Mouse (Mus musculus): ENCODE data around the gene Aacs. TPM values are rescaled to one million over a fixed set of nuclear protein-coding genes. Genes with fewer than 3 reads are reported as not detected.
A peak's percentile ranks its signal among the peaks of the same experiment; 100 is the strongest.

The Aacs gene
- total RNA-seq, 2 experiments from 2014 or later, result 12.8 to 18.9 TPM

DNA sequence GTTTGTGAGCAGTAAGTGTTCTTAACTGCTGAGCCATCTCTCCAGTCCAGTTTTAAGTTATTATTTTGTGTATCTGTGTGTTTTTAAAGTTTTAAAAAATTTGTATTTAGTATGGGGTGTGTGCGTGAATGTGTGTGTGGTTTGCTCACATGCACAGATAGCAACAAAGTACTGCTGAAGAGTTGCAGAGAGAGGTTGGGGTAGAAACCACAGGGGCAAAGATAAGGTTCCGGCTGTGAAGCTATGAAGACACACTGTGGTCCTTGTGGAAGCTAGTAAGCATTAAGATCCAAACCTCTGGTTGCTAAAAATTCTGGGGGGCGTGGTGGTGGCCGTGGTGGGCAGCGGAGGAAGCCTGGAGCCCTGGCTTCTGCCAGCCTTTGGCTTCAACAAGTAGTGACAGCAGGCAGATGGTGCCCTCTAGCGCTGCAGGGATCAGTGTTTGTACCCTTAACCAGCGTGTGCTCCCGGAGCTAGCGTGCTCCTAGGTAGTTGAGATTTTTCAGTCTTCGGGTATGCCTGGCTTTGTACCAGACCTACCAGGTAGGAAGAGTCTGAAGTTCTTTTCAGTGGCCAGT is 13.7 kb upstream of the Aacs start:
- DNase-seq (ENCODE audit: low spot score in 2 of 2), result peak in 1 of 2 experiments; percentile 25

DNA sequence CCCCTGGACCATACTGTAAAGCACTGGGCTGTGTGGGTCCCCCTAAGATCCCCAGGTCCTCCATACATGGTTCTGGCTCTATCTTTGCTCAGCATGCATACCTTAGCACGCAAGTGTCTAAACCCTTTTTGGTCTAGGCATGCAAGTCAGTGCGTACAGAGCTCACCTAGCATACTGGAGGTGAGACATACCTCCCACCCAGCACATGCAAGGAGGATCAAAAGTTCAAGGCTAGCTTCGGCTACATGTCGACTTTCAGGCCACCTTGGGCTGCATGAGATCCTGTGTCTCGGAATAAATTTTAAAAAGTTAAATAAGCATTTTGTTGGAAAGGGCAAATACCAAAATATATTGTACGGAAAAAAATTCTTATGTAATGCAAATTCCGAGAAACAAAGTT is 10.4 kb upstream of the Aacs start:
- no peak for DNase-seq (ENCODE audit: low spot score in 2 of 2)

DNA sequence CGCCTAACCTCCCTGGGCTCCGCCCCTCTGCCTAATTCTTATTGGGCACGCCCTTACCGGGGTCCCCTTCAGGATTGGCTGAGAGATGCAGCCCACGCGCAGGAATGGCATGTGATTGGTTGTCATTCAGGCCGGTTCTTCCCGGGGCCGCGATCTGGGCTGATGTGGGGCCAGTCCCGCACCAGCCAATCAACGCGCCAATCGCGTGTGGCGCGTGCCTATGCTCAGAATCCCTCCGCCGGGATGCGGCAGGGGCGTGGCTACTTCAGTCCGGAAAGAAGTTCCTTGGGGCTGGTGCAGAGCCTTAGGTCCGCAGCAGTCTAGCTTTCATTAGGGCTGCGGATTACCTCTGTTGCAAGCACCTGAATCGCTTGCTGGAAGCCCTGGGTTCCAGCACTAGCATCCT is 9.9 kb upstream of the Aacs start:
- DNase-seq (ENCODE audit: low spot score in 2 of 2), result peak; percentile 83 to 93

DNA sequence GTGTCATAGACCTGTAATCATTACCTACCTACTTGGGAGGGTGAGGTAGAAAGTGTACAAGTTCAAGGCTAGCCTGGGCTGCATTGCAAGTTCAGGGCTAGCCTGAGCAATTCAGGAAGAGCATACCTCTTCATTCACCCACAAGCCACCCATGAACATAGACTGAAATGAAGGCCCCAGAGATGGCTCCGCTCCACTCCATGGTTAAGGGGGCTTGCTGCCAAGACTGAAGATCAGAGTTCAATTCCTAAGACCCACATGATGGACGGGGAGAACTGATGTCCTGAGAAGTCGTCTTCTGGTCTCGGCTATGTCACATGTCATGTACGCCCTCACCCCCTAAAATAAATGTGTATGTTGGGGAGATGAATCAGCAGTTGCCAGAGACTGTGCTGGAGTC is 9.1 kb upstream of the Aacs start:
- no peak for DNase-seq (ENCODE audit: low spot score in 2 of 2)

DNA sequence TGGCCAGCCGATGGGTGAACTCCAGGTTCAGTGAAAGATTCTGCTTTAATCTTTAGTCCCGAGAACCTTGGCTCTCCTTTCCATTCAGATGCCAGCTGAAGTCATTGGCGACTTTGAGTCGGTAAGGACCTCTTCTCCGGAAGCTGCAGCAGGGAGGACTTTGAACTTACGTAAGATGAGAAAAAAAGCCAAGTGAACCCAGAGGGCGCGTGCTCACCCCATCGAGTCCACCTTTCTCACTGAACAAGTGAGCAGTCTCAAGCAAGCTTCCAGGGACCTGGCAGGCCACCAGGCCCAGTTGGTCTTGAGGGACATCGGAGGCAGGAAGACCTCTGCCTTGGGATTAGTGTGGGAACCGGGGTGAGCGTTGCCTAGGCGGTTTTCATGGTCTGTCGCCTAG is 8.4 kb upstream of the Aacs start:
- DNase-seq (ENCODE audit: low spot score in 2 of 2), result no peak

DNA sequence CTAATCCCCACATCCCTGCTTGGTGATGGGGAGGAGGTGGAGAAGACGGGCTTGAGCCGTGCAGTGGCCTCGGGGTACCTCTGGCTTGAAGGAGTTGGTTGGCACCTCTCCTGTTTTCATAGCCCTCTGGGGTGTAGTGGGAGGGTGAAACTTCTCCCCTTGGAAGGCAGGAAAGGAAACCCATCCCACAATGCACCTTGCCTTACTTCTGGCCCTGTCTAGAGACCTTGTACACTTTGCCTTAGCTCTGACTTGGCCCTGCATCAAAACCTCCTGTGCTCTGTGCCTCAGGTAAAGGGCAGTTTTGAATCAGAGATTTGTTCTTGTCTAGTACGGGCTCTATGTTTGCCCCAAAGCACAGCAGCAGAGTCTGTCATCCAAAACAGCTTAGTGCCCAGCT is 4.9 kb upstream of the Aacs start:
- DNase-seq (ENCODE audit: low spot score in 2 of 2), result no peak

DNA sequence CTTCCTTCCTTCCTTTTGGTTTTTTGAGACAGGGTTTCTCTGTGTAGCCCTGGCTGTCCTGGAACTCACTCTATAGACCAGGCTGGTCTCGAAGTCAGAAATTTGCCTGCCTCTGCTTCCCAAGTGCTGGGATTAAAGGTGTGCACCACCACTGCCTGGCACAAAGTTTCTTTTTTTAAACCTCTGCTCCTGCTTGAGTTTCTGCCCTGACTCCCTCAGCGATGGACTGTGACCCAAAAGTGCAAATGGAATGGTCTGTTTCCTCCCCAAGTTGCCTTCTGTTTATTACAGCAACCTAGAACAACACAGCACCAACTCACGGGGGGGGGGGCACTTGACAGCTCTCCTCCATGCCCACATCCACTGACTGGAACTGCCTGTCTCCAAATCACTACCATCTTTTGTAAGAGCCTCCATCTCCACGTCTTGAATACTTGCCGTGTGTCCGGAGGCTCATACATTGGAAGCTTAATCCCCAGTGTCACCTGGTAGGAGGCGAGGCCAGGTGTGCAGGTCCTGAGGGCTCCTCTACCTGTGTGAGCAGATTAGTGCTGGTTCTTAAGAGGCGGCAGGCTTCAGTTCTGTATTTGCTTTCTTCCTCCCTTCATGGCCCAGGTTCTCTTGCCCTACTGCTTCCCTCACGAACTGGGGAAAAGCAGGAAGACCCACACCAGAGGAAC is 2.7 kb upstream of the Aacs start:
- DNase-seq (ENCODE audit: low spot score in 2 of 2), result no peak

DNA sequence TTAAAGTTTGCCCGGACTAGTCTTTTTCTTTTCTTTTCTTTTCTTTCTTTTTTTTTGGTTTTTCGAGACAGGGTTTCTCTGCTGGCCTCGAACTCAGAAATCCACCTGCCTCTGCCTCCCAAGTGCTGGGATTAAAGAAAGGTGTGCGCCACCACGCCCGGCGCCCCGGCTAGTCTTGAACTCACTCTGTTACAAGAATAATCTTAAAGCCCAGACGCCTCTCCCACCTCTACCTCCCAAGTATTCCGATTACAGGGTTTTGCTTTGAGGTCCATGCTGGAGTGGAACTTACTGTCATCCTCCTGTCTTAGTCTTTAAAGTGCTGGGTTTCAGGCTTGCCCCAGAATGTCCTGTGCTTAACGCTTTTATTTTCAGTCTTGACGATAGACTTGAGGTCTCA is 584 bp upstream of the Aacs start:
- no peak for DNase-seq (ENCODE audit: low spot score in 2 of 2)

DNA sequence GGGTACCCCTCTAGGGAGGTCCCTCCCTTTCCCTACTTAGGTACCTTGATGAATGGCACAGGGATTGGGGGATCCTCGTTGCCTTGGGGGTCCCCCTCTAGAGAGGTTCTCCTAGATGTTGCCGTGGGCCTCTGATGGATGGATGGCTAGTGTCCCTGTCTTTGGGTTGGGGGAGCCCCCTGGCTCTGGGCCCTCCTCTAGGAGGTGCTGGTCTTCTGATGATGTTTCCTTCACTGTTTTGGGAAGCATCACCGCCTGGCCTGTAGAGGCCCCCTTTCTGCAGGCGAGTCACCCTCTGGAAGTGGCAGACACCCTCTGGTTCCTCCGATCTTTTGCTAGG is 642 bp downstream of the Aacs start:
- DNase-seq (ENCODE audit: low spot score in 2 of 2), result no peak

DNA sequence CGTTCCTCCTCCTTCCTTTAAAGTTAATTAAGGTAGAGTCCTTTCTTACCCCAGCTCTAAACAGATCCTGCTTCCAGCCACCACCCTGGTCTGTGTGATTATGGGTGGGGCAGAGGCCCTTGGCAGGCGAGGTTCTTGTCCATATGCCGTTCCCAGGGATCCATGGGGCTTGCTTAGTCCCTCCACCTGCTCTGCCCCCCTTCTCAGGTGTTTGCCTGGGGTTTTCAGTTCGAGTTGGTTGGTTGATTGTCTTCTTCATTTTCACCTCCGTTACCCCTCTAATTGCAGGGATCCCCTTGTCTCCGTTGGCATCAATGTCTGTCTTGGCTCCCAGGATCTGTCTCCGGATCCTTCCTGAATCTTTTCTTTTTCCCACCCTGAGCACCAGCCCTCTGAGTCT is 1.2 kb downstream of the Aacs start:
- DNase-seq (ENCODE audit: low spot score in 2 of 2), result no peak

DNA sequence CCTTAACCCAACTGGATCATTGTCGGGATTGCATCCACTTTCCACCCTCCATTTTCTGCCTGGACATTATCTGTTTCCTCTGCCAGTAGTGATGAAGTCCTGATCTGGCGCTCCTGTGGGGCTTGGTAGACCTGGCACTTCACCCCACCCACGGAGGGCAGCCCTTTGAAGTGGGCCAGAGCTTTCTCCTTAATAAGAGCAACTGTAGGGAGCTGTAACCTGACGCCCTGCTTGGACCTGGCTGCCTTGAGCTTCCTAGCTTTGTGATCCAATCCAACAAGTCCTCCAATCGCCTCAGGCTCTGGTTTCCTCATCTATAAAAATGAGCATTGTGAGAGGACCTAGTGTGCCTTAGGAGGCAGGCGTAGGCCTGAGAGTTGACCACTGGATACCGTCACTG is 1.9 kb downstream of the Aacs start:
- no peak for DNase-seq (ENCODE audit: low spot score in 2 of 2)

DNA sequence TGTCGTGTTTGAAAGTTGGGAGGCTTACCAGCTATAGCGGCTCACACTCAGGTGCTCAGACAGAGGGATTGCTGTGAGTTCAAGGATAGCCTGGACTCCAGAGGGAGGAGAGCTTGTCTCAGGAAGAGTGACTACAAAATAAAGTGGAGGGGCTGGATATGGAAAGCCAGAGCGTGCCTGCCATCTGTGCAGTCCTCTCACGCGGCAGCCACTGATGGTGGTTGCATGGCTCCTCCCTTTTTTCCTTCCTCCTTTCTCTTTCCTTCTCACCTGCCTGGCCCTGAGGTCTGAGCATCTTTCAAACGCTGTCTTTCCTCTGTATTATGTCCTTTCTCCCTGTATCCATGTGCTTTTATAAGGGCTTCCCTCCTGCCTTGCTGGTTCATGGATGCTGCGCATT is 2.4 kb downstream of the Aacs start:
- no peak for DNase-seq (ENCODE audit: low spot score in 2 of 2)

DNA sequence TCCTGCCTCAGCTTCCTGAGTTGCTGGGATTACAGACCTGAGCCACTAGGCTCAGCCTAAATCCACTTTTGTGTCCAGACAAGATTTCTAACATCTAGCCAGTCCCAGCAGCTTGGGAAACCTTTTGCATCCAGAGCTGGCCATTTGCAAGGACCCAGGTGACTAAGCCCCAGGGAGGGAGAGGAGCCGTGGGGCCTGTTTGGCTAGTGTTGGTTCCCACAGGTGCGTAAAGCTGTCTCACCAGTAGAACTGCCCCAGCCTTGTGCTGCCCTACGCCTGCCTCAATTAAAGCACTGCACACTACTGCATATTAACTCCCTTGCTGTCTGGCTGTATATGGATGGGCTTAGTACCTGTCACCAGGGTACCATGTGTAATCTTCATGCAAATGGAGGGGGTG is 3.8 kb downstream of the Aacs start:
- DNase-seq (ENCODE audit: low spot score in 2 of 2), result no peak

DNA sequence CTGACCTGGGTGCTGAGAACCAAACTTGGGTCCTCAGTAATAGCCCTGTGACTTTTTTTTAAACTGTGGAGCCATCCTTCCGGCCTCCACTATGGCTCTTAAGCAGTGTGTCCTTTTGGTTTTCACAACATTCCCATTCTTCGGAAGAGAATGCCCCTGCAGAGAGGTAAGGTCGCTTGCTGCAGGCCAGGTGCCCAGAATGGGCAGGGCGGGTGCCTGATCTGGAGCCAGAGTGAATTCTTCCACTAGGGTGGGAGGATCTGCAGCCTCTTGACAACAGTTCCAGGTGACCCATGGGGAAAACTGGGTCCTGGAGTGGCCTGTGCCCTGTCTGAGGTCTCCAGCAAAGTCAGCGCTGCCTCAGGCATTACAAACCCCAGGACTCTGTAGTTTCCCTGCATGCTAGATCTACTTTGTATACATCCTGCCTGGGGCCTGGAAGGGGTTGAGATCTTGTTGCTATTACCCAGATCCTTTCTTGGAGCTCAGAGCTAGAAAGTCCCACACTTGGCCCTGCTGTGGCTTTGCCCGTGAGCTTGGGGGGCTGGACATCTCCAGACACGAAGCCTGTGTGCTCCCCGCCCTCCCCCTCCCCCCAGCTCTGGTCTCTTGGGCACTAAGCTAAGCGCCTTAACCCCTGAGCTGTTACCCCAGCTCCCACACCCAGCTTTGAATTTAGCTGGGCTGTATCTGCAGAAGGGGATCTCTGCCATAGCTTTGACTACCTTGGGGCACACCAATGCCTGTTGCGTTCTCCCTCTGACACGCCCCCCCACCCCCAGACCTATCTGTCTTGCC is 5.0 kb downstream of the Aacs start:
- DNase-seq (ENCODE audit: low spot score in 2 of 2), result no peak

DNA sequence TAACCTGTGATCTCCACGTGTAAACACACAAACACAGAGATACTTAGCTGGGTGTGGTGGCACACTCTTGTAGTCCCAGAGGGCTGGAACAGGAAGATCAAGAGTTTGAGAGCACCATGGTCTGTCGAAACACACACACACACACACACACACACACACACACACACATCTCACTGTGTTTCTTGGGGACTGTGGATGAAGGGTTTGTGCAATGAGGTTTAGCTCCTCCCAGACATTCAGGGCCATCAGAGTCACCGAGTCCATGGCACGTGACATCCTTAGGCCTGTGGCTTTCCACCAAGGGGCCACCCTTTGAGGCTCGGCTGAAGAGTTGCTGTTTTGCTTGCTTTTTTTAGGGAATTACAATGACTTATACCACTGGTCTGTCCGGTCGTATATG is 6.9 kb downstream of the Aacs start:
- DNase-seq (ENCODE audit: low spot score in 2 of 2), result no peak

DNA sequence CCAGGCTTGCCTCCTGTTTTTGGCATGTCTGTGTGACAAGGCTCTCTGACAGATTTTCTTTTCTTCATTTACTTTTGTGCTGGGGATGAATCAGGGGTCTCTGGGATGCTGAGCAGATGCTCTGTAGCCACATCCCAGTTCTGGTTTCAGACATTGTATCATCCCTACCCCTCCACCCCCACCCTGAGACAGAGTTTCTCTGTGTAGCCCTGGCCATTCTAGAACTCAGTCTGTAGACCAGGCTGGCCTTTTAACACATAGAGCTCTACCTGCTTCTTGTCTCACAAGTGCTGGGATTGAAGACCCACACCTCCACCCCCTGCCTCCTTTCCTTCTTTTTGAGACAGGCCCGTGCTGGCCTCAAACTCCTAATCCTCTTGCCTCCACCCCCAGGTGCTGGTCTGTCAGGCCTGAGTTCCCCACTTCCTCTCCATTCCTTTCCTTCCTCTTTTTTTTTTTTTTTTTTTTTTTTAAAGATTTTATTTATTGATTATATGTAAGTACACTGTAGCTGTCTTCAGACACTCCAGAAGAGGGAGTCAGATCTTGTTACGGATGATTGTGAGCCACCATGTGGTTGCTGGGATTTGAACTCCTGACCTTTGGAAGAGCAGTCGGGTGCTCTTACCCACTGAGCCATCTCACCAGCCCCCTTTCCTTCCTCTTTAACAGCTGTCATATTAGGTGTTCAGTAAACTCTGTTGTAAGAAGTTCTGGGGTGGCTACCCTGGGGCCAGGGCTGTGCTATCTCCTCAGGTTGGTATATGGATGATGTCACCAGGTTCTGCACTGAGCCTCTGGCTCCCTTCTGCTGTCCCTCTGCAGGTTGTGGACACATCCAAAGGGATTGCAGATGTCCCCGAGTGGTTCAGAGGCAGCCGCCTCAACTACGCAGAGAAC is 8.3 kb downstream of the Aacs start:
- no peak for DNase-seq (ENCODE audit: low spot score in 2 of 2)

DNA sequence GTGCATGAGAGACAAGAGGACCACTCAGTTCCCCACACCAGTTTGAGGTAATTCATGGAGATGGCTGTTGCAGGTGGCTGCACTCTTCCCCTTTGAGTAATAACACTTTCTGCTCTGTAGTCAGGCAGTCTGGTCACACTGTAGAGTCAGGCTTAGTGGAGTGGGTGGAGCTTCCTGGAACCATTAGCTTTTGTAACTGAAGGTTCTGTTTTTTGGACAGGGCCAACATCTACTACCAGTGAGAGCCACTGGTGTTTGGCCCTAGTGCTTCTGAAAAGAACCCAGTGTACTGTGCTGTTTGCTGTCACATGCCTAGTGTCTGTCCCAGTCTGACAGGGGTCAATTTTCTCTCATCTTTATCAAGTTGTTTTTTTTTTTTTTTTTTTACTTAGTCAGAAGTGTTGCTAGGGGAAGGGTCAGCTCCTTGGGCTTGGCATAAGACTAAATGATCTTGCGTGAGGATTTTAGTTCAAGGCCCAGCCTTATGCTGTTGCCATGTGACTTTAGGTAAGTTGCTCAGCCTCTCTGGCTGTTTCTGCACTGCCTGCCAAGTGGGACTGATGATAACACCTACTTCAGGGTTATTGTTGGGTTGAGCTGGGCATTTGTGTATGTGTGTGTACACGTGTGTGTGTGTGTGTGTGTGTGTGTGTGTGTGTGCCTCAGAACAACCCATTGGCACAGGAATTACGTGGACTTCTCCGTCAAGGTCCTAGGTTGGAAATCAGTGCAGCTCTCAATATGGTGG is 9.6 kb downstream of the Aacs start:
- DNase-seq (ENCODE audit: low spot score in 2 of 2), result no peak

DNA sequence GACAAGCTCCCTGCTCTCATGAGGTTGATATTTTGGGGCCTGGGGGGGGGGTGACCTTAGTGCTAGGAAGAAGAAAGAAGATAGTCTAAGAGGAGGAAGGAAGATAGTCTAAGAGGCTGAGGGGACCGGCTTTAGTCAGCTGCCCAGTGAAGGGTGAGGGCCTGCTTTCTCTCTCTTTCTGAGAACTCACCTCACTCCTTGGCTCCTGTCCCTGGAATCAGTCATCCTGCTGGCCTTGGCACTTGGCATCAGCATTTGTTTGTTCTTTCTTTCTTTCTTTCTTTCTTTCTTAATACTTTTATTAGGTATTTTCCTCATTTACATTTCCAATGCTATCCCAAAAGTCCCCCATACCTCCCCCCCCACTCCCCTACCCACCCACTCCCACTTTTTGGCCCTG is 10.5 kb downstream of the Aacs start:
- no peak for DNase-seq (ENCODE audit: low spot score in 2 of 2)

DNA sequence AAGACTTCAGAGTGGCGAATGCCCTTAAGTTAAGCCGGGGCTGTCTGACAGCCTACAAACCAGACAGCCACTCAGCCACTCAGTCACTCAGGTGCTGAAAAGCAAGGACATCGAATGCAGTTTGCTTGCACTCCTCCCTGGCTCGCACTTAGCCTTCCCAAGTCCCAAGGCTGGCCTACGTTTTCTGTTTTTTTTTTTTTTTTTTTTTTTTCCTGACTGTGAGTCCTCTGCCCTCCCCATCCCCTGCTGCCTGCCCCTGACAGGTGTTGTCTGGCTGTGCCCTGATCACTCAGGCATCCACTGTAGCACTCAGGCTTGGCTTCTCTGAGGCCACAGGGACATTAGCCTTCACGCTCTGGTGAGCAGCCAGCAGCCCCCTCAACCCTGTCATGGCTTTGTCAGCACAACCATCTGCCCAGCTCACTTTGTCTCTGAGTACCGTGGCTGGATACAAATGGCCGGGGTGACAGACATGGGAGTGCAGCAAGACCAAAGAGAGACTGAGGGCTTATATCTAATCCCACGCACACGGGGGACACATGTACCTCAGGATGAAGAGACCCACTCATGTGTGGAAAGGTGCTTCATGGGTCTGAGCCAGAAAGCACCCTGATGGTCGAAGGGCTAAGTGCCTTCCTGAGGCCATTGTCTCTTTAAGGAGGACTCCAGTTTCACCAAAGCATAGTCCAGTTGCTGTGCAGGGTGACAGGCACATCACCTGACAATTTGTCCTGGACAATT is 11.9 kb downstream of the Aacs start:
- no peak for DNase-seq (ENCODE audit: low spot score in 2 of 2)

DNA sequence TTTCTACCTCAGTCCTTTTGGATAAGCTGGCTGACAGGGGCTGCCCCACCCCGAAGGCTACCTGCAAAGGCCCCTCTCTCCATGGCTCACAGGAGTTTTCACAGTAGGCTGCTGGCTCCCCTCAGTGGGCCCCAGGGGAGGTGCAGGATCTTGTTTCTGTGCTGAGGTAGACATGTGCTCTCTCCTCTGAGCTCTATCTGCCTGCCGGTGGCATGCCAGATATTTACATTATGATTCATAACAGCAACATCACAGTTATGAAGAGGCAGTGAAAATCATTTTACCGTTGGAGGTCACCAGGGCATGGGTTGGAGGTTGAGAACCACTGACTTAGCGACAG is 12.5 kb downstream of the Aacs start:
- DNase-seq (ENCODE audit: low spot score in 2 of 2), result no peak
